Mouse (Mus musculus) bone marrow macrophage, adult 2 months (primary cell): ENCODE data around the gene Setd2.

Source experiments
- CTCF ChIP-seq: IDR thresholded peaks from 2 replicates; pipeline ENCODE4 v1.5.1; 2012; ENCODE audit warnings: low read depth, mild to moderate bottlenecking, low read length, moderate library complexity
- POLR2A ChIP-seq: IDR thresholded peaks from 2 replicates; pipeline ENCODE4 v1.6.1; 2012; ENCODE audit warnings: mild to moderate bottlenecking, low read depth, low read length, borderline replicate concordance

GRCm38 (mm10) chr9:110631651-110632275, 99.4 kb downstream of the Setd2 start:
- TF ChIP-seq CTCF = no peak
- no peak for TF ChIP-seq POLR2A
